Mouse (Mus musculus) kidney, adult 2 months (tissue): ENCODE measurements around the gene Pate4.
A peak's percentile ranks its signal among the peaks of the same experiment; 100 is the strongest.

Experiments
- CTCF ChIP-seq: fragments of 200-500 bp; conservative IDR thresholded peaks from 2 replicates; pipeline ENCODE4 v1.5.1; 2011; ENCODE audit warnings: low read depth, mild to moderate bottlenecking, control low read depth, low read length, moderate library complexity, mixed read lengths; ENCODE audit not compliant: insufficient read depth, insufficient read length
- POLR2A ChIP-seq: fragments of 200-500 bp; IDR thresholded peaks from one replicate; pipeline ENCODE4 v1.6.1; 2011; ENCODE audit warnings: low read depth, low read length, control low read depth

DNA sequence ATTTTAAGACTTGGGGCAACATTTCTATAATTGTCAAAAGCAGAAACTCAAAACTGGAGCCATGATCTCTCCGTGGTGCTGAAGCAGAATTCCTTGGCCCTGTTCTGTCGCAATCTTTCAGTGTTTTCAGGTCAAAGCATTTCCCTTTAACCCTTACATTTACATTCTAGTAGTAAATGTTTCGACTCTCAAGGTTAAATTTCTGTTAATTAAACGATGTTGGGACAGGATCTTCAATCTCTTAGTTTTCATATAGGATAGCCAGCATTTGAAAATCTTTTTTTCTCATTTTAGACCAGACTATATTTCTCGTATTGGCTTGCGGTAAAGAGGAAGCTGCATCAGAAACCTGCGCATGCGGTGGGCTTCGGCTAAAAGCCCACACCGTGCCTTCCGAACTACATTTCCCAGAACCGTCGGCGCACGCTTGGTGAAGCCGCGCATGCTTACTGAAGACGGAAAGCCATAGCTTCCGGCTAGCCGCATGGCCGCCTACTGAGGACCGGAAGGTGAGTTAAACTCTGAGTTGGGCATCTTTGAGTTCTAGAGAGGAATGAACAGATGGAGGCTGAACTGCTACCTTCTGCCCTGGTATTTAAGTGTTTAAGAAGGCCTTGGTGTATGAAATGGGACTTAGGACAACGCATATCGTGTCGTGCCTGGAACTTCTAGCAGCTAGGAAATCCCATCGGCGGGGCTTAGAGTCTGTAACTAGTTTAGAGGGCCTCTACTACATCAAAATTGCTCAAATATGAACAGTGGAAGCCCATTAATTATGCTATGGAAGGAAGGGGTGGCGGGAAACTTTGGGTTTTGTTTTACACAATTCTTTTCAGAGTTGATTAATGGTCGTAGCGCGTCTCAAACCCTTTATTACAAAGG, 52.5 kb downstream of the Pate4 start:
- TF ChIP-seq POLR2A = peak; percentile 47
- TF ChIP-seq CTCF = no peak
